ENCODE assay signal across 14 mouse cellular contexts in the genomic region with DNA sequence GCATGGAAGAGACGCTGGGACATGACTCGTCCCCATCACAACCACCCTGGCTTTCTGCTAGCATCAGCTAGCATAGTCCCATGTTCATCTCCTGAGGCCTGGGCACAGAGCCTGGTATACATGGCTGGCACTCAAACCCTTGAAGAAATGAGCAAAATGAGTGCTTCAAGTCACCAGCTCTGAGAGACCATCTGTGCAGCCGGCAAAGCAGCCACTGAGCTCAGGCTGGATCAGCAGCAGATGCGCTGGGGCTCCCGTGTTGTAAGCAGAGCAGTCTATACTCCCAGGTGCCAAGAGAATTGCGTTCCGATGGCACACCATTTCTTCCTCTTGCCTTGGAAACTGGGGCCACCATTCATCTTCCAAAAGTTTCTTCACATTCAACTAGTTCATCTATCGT. TPM values are rescaled to one million over a fixed set of nuclear protein-coding genes. Genes with fewer than 3 reads are reported as not detected.
A peak's percentile ranks its signal among the peaks of the same experiment; 100 is the strongest.
DNase-seq lines count a peak whose midpoint lies in the region; TF ChIP-seq lines count a peak whose summit lies in the region.
"Had no signal": no experiment of that assay in that cellular context is flagged by ENCODE, and none has a peak within 500 bp of the region (broad histone marks: within the 10 kb centered on the region; RNA-seq: fewer than 3 reads in every experiment).

No protein-coding gene starts in this region.

- H3K9me3 ChIP-seq in limb, embryonic 10.5 days (replicated peaks): no peaks in the 10 kb centered on the region
- H3K9me3 ChIP-seq: limb, embryonic 13.5 days; neural tube, embryonic 12.5 days had no signal

- H3K27me3 ChIP-seq in limb, embryonic 10.5 days (ENCODE audit: low read depth, poor library complexity, severe bottlenecking): no peaks in the 10 kb centered on the region
- H3K27me3 ChIP-seq: limb, embryonic 13.5 days; neural tube, embryonic 12.5 days had no signal

- no peaks in the 10 kb centered on the region for H3K4me1 ChIP-seq in limb, embryonic 10.5 days
- H3K4me1 ChIP-seq: limb, embryonic 13.5 days; neural tube, embryonic 12.5 days had no signal

- no peak for TF ChIP-seq CTCF in layer of hippocampus, adult 2 months (conservative IDR thresholded peaks at IDR 0.05)

- intact Hi-C loops in left cerebral cortex, postnatal 36 days (cut with DNase I): loop anchor here (5.0 kb wide), 1 partner anchor 404 kb away; no protein-coding TSS in a partner anchor

- no peak overlapping the region for H3K27ac ChIP-seq in layer of hippocampus, adult 2 months
- H3K27ac ChIP-seq in limb, embryonic 10.5 days: no peak overlapping the region
- H3K27ac ChIP-seq: limb, embryonic 13.5 days; neural tube, embryonic 12.5 days had no signal

- peak; percentile 80 for DNase-seq in brain, adult 2 months (ENCODE audit: low read depth, low spot score)
- DNase-seq in cerebellum, adult 9-11 months: peak; percentile 14
- DNase-seq in layer of hippocampus, adult 2 months (ENCODE audit: low spot score in 2 of 2): peak; percentile 32 to 37
- DNase-seq in left cerebral cortex, postnatal 36 days (ENCODE audit: low spot score in 2 of 2): peak; percentile 62 to 63
- DNase-seq in limb, embryonic 10.5 days (ENCODE audit: low spot score): no peak
- no peak for DNase-seq in kidney, adult 11 months
- no peak for DNase-seq in lung, postnatal 36 days
- DNase-seq: adrenal gland, postnatal 14 days; heart, postnatal 14 days; kidney, adult 2 months; lung, adult 2 months had no signal

- 92% methylated on average over 8 of the region's 8 CpGs for WGBS in limb, embryonic 10.5 days

- no peak overlapping the region for H3K4me3 ChIP-seq in layer of hippocampus, adult 2 months
- H3K4me3 ChIP-seq in limb, embryonic 10.5 days: no peak overlapping the region
- H3K4me3 ChIP-seq: erythroblast, embryonic 14.5 days; limb, embryonic 13.5 days; neural tube, embryonic 12.5 days had no signal

- H3K36me3 ChIP-seq in limb, embryonic 10.5 days: no peaks in the 10 kb centered on the region
- H3K36me3 ChIP-seq: limb, embryonic 13.5 days; neural tube, embryonic 12.5 days had no signal

RNA-seq across cellular contexts. Expression of a gene that starts 3.4 kb away (rescaled TPM):
- total RNA-seq in layer of hippocampus, adult 2 months (2021): not detected
- total RNA-seq in left cerebral cortex, postnatal 36 days (2021): under 1 TPM; 0.20 to 0.39 TPM
- polyA plus RNA-seq in limb, embryonic 10.5 days (2016; fragmentation: Nextera tagmentation; extraction: Ambion mirVana): not detected in 2 replicates
- total RNA-seq: adrenal gland, postnatal 14 days had no signal
- polyA plus RNA-seq: erythroblast, embryonic 14.5 days had no signal

Comparison
In these comparisons a context has a peak if more than half of its experiments do, and no peak if none do; other contexts are left out.
1. DNase-seq: peak in brain, adult 2 months (single experiment), cerebellum, adult 9-11 months (single experiment), layer of hippocampus, adult 2 months (2 of 2) and left cerebral cortex, postnatal 36 days (2 of 2); none in limb, embryonic 10.5 days (single experiment), kidney, adult 11 months (single experiment) and lung, postnatal 36 days (single experiment).